In genomic region chr9:122038631-122039030, GRCm38 (mm10) we compare ENCODE assay signal across 32 mouse cellular contexts. TPM values are rescaled to one million over a fixed set of nuclear protein-coding genes. Genes with fewer than 3 reads are reported as not detected.
"Had no signal": no experiment of that assay in that cellular context is flagged by ENCODE, and none has a peak within 500 bp of the region (broad histone marks: within the 10 kb centered on the region; RNA-seq: fewer than 3 reads in every experiment).

No protein-coding gene starts in this region.

- H3K9ac ChIP-seq: limb, embryonic 12.5 days; limb, embryonic 13.5 days; limb, embryonic 15.5 days; liver, embryonic 13.5 days; liver, embryonic 14.5 days; liver, embryonic 15.5 days; liver, postnatal 0 days; lung, embryonic 14.5 days; lung, embryonic 15.5 days; midbrain, embryonic 12.5 days; midbrain, embryonic 15.5 days; neural tube, embryonic 12.5 days; neural tube, embryonic 13.5 days had no signal

- H3K4me3 ChIP-seq: left cerebral cortex, adult 2 months; limb, embryonic 10.5 days; limb, embryonic 12.5 days; limb, embryonic 13.5 days; limb, embryonic 15.5 days; liver, embryonic 13.5 days; liver, embryonic 15.5 days; lung, embryonic 15.5 days; midbrain, embryonic 10.5 days; midbrain, embryonic 12.5 days; midbrain, embryonic 15.5 days; myocyte; neural tube, embryonic 12.5 days; neural tube, embryonic 13.5 days had no signal

- H3K4me2 ChIP-seq: limb, embryonic 12.5 days; limb, embryonic 13.5 days; limb, embryonic 15.5 days; liver, embryonic 11.5 days; liver, embryonic 13.5 days; liver, embryonic 15.5 days; lung, embryonic 14.5 days; lung, embryonic 15.5 days; midbrain, embryonic 12.5 days; midbrain, embryonic 15.5 days; neural tube, embryonic 12.5 days; neural tube, embryonic 13.5 days had no signal

- H3K4me1 ChIP-seq: limb, embryonic 10.5 days; limb, embryonic 12.5 days; limb, embryonic 13.5 days; limb, embryonic 15.5 days; liver, embryonic 13.5 days; liver, embryonic 15.5 days; lung, embryonic 15.5 days; neural tube, embryonic 12.5 days had no signal

- H3K27ac ChIP-seq: left cerebral cortex, adult 2 months; limb, embryonic 10.5 days; limb, embryonic 12.5 days; limb, embryonic 13.5 days; limb, embryonic 15.5 days; liver, embryonic 13.5 days; liver, embryonic 14.5 days; liver, embryonic 15.5 days; lung, embryonic 15.5 days; macrophage; midbrain, embryonic 10.5 days; midbrain, embryonic 12.5 days; midbrain, embryonic 15.5 days; neural tube, embryonic 12.5 days; neural tube, embryonic 13.5 days had no signal

- DNase-seq: left cerebral cortex, postnatal 4 days; liver; liver, embryonic 13.5 days; liver, postnatal 0 days; lung, adult 18-20 months; lung, adult 2 months; lung, embryonic 14.5 days; lung, postnatal 10 days; lung, postnatal 14 days; lung, postnatal 36 days; lung, postnatal 4 days; midbrain, embryonic 14.5 days had no signal

- ATAC-seq: liver, postnatal 0 days; lung, postnatal 0 days; midbrain, embryonic 15.5 days; midbrain, embryonic 16.5 days had no signal

- H3K27me3 ChIP-seq: limb, embryonic 12.5 days; limb, embryonic 13.5 days; limb, embryonic 15.5 days; liver, embryonic 13.5 days; liver, embryonic 15.5 days; lung, embryonic 15.5 days; midbrain, embryonic 15.5 days; neural tube, embryonic 12.5 days; neural tube, embryonic 13.5 days had no signal

- H3K36me3 ChIP-seq: limb, embryonic 10.5 days; limb, embryonic 12.5 days; limb, embryonic 13.5 days; limb, embryonic 15.5 days; liver, embryonic 13.5 days; liver, embryonic 15.5 days; lung, embryonic 15.5 days; midbrain, embryonic 10.5 days; midbrain, embryonic 12.5 days; midbrain, embryonic 15.5 days; neural tube, embryonic 12.5 days; neural tube, embryonic 13.5 days had no signal

- H3K9me3 ChIP-seq: limb, embryonic 10.5 days; limb, embryonic 12.5 days; limb, embryonic 13.5 days; limb, embryonic 15.5 days; liver, embryonic 13.5 days; liver, embryonic 15.5 days; lung, embryonic 15.5 days; megakaryocyte, embryonic 14.5 days; midbrain, embryonic 10.5 days; midbrain, embryonic 12.5 days; midbrain, embryonic 15.5 days; neural tube, embryonic 12.5 days; neural tube, embryonic 13.5 days had no signal

RNA-seq across cellular contexts. Expression of gene Pomgnt2, which starts 41.7 kb away (rescaled TPM):
- total RNA-seq: monocyte, adult 5-6 weeks had no signal
